In the genomic region with DNA sequence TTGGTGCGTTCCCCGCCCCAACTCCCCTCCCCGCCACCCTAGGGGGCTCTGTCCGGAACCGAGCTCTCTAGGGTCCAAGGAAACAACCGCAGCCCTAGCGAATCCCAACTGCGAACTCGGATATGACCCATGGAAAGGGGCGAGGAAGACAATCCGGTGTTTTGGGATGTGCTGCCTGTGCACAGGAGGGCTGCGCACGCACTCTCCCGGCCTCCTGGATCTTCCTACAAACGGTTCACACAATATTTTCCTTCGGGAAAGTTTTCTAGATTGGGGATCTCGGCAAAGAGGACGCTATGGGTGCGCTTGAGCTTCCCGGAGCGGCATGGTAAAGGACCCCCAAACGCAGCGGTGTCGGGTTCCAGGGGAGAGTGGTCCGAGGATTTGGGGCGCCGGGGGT, we compare ENCODE assay signal across 8 mouse cellular contexts. TPM values are rescaled to one million over a fixed set of nuclear protein-coding genes. Genes with fewer than 3 reads are reported as not detected.
A peak's percentile ranks its signal among the peaks of the same experiment; 100 is the strongest.
DNase-seq lines count a peak whose midpoint lies in the region; ATAC-seq and TF ChIP-seq lines count a peak whose summit lies in the region.

No protein-coding gene starts in this region.

- peak overlapping the region; percentile 64 for H3K9ac ChIP-seq in kidney, embryonic 16.5 days (replicated peaks; ENCODE audit: low read length)
- H3K9ac ChIP-seq in forebrain, embryonic 15.5 days (replicated peaks), result peak overlapping the region; percentile 50
- peak overlapping the region; percentile 52 for H3K9ac ChIP-seq in limb, embryonic 14.5 days (ENCODE audit: low read depth, low read length, severe bottlenecking)

- peak overlapping the region; percentile 70 for H3K4me3 ChIP-seq in kidney, embryonic 16.5 days (ENCODE audit: low read length)
- H3K4me3 ChIP-seq in forebrain, embryonic 15.5 days, result peak overlapping the region; percentile 69
- peak overlapping the region; percentile 61 for H3K4me3 ChIP-seq in limb, embryonic 14.5 days (replicated peaks; ENCODE audit: low read length)
- peak overlapping the region; percentile 61 for H3K4me3 ChIP-seq in small intestine, adult 2 months (ENCODE audit: low read depth, low read length)

- H3K4me1 ChIP-seq in kidney, embryonic 16.5 days (ENCODE audit: insufficient read depth, low read length), result peaks cover 12% of the 10 kb centered on the region
- H3K4me1 ChIP-seq in forebrain, embryonic 15.5 days, result peaks cover 21% of the 10 kb centered on the region
- peaks cover 5% of the 10 kb centered on the region; the same call in 1 of the 2 replicates for H3K4me1 ChIP-seq in limb, embryonic 14.5 days (ENCODE audit: control insufficient read depth, insufficient read depth, low read length)
- H3K4me1 ChIP-seq in small intestine, adult 2 months (ENCODE audit: control insufficient read depth, insufficient read depth, insufficient read length, low read length), result no peaks in the 10 kb centered on the region; the same call in 1 of the 2 replicates

- WGBS in kidney, embryonic 16.5 days, result 1% methylated on average over 27 of the region's 27 CpGs
- under 1% methylated on average over 27 of the region's 27 CpGs for WGBS in forebrain, embryonic 15.5 days
- 1% methylated on average over 27 of the region's 27 CpGs for WGBS in limb, embryonic 14.5 days
- WGBS in small intestine, adult 2 months, result 6% methylated on average over 27 of the region's 27 CpGs

- DNase-seq in kidney, postnatal 14 days, result no peak
- peak; percentile 8 for DNase-seq in brain, adult 2 months (ENCODE audit: low read depth, low spot score)
- peak; percentile 18 for DNase-seq in limb, embryonic 14.5 days (ENCODE audit: low spot score)
- DNase-seq in adipocyte (ENCODE audit: low spot score), result no peak
- DNase-seq in thymus, postnatal 36 days, result no peak

- H3K27ac ChIP-seq in kidney, embryonic 16.5 days (ENCODE audit: low read length), result no peak overlapping the region
- H3K27ac ChIP-seq in forebrain, embryonic 15.5 days (replicated peaks), result no peak overlapping the region
- H3K27ac ChIP-seq in limb, embryonic 14.5 days (replicated peaks; ENCODE audit: low read depth, low read length), result no peak overlapping the region
- no peak overlapping the region for H3K27ac ChIP-seq in small intestine, adult 2 months (ENCODE audit: insufficient read depth, low read depth, low read length)

- peaks cover 12% of the 10 kb centered on the region for H3K27me3 ChIP-seq in kidney, embryonic 16.5 days (ENCODE audit: insufficient read depth, low read length)
- H3K27me3 ChIP-seq in forebrain, embryonic 15.5 days, result 0 out of 2 replicates have a peak, but pooled peaks cover 4% of the 10 kb centered on the region
- peaks cover 13% of the 10 kb centered on the region; the same call in 1 of the 2 replicates for H3K27me3 ChIP-seq in limb, embryonic 14.5 days (ENCODE audit: control insufficient read depth, insufficient read depth, low read length)
- peaks cover 13% of the 10 kb centered on the region for H3K27me3 ChIP-seq in small intestine, adult 2 months (ENCODE audit: control insufficient read depth, insufficient read depth, low read length)

- ATAC-seq in kidney, embryonic 16.5 days (ENCODE audit: low FRiP score, low TSS enrichment), result no peak
- ATAC-seq in forebrain, embryonic 15.5 days (replicated peaks), result no peak
- ATAC-seq in limb, embryonic 14.5 days (ENCODE audit: low FRiP score, low read depth), result no peak

- peak overlapping the region; percentile 89 for H3K4me2 ChIP-seq in kidney, embryonic 16.5 days (replicated peaks; ENCODE audit: low read depth, low read length)
- peak overlapping the region; percentile 84 for H3K4me2 ChIP-seq in forebrain, embryonic 15.5 days (replicated peaks)
- H3K4me2 ChIP-seq in limb, embryonic 14.5 days (replicated peaks; ENCODE audit: low read depth, low read length, severe bottlenecking), result peak overlapping the region; percentile 91

- no peaks in the 10 kb centered on the region for H3K9me3 ChIP-seq in kidney, embryonic 16.5 days (ENCODE audit: low read length)
- H3K9me3 ChIP-seq in forebrain, embryonic 15.5 days, result no peaks in the 10 kb centered on the region
- H3K9me3 ChIP-seq in limb, embryonic 14.5 days (ENCODE audit: control insufficient read depth, low read length), result no peaks in the 10 kb centered on the region

- TF ChIP-seq POLR2A in limb, embryonic 14.5 days (IDR thresholded peaks at IDR 0.05; ENCODE audit: borderline replicate concordance, extremely low read depth, insufficient read depth, insufficient read length), result no peak
- TF ChIP-seq POLR2A in small intestine, adult 2 months (IDR thresholded peaks at IDR 0.05; ENCODE audit: low read depth, low read length), result no peak

- H3K36me3 ChIP-seq in kidney, embryonic 16.5 days (ENCODE audit: insufficient read depth, low read length), result no peaks in the 10 kb centered on the region
- no peaks in the 10 kb centered on the region for H3K36me3 ChIP-seq in forebrain, embryonic 15.5 days
- no peaks in the 10 kb centered on the region for H3K36me3 ChIP-seq in limb, embryonic 14.5 days (ENCODE audit: control insufficient read depth, insufficient read depth, low read length)
- H3K36me3 ChIP-seq in small intestine, adult 2 months (ENCODE audit: control insufficient read depth, insufficient read depth, low read length), result no peaks in the 10 kb centered on the region

- TF ChIP-seq CTCF in small intestine, adult 2 months (IDR thresholded peaks at IDR 0.05; ENCODE audit: extremely low read depth, insufficient read length, insufficient replicate concordance, low read depth, low read length), result no peak

RNA-seq across cellular contexts. Expression of a gene that starts 1.0 kb away (rescaled TPM):
- polyA plus RNA-seq in kidney, embryonic 16.5 days (2015; fragmentation: Nextera tagmentation; extraction: Ambion mirVana), result 3.4 and 4.4 TPM in 2 replicates
- 4.4 and 4.5 TPM in 2 replicates for polyA plus RNA-seq in forebrain, embryonic 15.5 days (2015; fragmentation: Nextera tagmentation; extraction: Ambion mirVana)
- 8.2 and 12.1 TPM in 2 replicates for polyA plus RNA-seq in limb, embryonic 14.5 days (2012; rRNA removed)
- polyA plus RNA-seq in limb, embryonic 14.5 days (2014; fragmentation: Nextera tagmentation; extraction: Ambion mirVana), result 4.2 and 4.5 TPM in 2 replicates
- polyA plus RNA-seq in small intestine, adult 2 months (2012; rRNA removed), result 7.7 and 15.4 TPM in 2 replicates

RNA-seq across cellular contexts. Expression of a gene that starts 44.5 kb away (rescaled TPM):
- polyA plus RNA-seq in kidney, embryonic 16.5 days (2015; fragmentation: Nextera tagmentation; extraction: Ambion mirVana), result not detected in 2 replicates
- polyA plus RNA-seq in forebrain, embryonic 15.5 days (2015; fragmentation: Nextera tagmentation; extraction: Ambion mirVana), result not detected in 2 replicates
- 0.03 TPM in 1 of 2 replicates, not detected in the other for polyA plus RNA-seq in limb, embryonic 14.5 days (2012; rRNA removed)
- not detected in 2 replicates for polyA plus RNA-seq in limb, embryonic 14.5 days (2014; fragmentation: Nextera tagmentation; extraction: Ambion mirVana)
- polyA plus RNA-seq in small intestine, adult 2 months (2012; rRNA removed), result not detected in 2 replicates

RNA-seq across cellular contexts. Expression of a gene that starts 45.5 kb away (rescaled TPM):
- 0.24 and 0.58 TPM in 2 replicates for polyA plus RNA-seq in kidney, embryonic 16.5 days (2015; fragmentation: Nextera tagmentation; extraction: Ambion mirVana)
- 0.43 and 0.50 TPM in 2 replicates for polyA plus RNA-seq in forebrain, embryonic 15.5 days (2015; fragmentation: Nextera tagmentation; extraction: Ambion mirVana)
- polyA plus RNA-seq in limb, embryonic 14.5 days (2012; rRNA removed), result 0.03 and 0.08 TPM in 2 replicates
- polyA plus RNA-seq in limb, embryonic 14.5 days (2014; fragmentation: Nextera tagmentation; extraction: Ambion mirVana), result 0.26 TPM in 2 replicates
- polyA plus RNA-seq in small intestine, adult 2 months (2012; rRNA removed), result not detected in 2 replicates

RNA-seq across cellular contexts. Expression of a gene that starts 59.7 kb away (rescaled TPM):
- 1.6 and 1.8 TPM in 2 replicates for polyA plus RNA-seq in kidney, embryonic 16.5 days (2015; fragmentation: Nextera tagmentation; extraction: Ambion mirVana)
- polyA plus RNA-seq in forebrain, embryonic 15.5 days (2015; fragmentation: Nextera tagmentation; extraction: Ambion mirVana), result 0.66 and 0.73 TPM in 2 replicates
- 4.5 and 5.0 TPM in 2 replicates for polyA plus RNA-seq in limb, embryonic 14.5 days (2012; rRNA removed)
- polyA plus RNA-seq in limb, embryonic 14.5 days (2014; fragmentation: Nextera tagmentation; extraction: Ambion mirVana), result 0.58 and 0.97 TPM in 2 replicates
- polyA plus RNA-seq in small intestine, adult 2 months (2012; rRNA removed), result 2.0 and 3.7 TPM in 2 replicates

Comparison
In these comparisons a context has a peak if more than half of its experiments do, and no peak if none do; other contexts are left out.
1. DNase-seq: peak in brain, adult 2 months (single experiment) and limb, embryonic 14.5 days (single experiment); none in kidney, postnatal 14 days (single experiment), adipocyte (single experiment) and thymus, postnatal 36 days (0 of 2).
2. Peak in every context shown above with its lines, with median percentiles within 50 percentile points of each other: H3K4me2 ChIP-seq, H3K4me3 ChIP-seq and H3K9ac ChIP-seq.